Mouse (Mus musculus) olfactory bulb, adult 2 months (tissue): ENCODE measurements around the gene Ccdc191.

Source experiments
- CTCF ChIP-seq: fragments of 200-500 bp; IDR thresholded peaks from 2 replicates; pipeline ENCODE4 v1.5.1; 2012; ENCODE audit warnings: low read depth, mild to moderate bottlenecking, low read length, moderate library complexity; ENCODE audit not compliant: insufficient read depth
- POLR2A ChIP-seq: fragments of 200-500 bp; IDR thresholded peaks from 2 replicates; pipeline ENCODE4 v1.6.1; 2012; ENCODE audit warnings: mild to moderate bottlenecking, low read depth, low read length, moderate library complexity; ENCODE audit not compliant: insufficient read depth

DNA sequence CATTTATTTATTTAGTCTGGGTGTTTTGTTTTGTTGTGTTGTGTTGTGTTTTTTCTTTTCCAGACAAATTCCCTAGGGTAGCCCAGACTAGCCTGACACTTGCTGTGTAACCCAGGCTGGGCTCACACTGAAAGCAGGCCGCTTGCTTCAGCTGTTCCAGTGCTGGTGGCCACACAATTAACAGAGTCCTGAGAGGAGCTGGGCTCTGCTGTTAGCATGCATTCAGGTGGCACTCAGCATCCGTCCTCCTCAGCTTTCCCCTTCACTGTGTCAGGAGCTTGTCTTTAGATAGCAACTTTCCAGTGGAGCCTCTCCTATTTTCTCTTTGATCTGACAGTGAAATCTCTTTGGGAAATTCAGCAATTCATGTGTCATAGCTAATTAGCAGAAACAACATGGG is 32.4 kb downstream of the Ccdc191 start:
- TF ChIP-seq POLR2A (no peak), CTCF (no peak)
